Mouse (Mus musculus) erythroid progenitor cell, adult 5-6 weeks (primary cell): ENCODE measurements around the gene Trabd2b. TPM values are rescaled to one million over a fixed set of nuclear protein-coding genes. Genes with fewer than 3 reads are reported as not detected.

Experiments
- ATAC-seq: replicated peaks from 2 replicates; pipeline ENCODE4 v1.8.0; 2016; ENCODE audit warnings: moderate number of reproducible peaks, mild to moderate bottlenecking, moderate TSS enrichment, inconsistent platforms; ENCODE audit not compliant: poor library complexity, low FRiP score, severe bottlenecking
- total RNA-seq, 2 experiments: library from RNA; stranded (forward) in 1 of 2; stranded (reverse) in 1 of 2; fragments of 150-400 nt in 1 of 2; fragments of 186-747, 209-891 nt in 1 of 2; gene quantifications; 2 replicates each; pipeline versions ENCODE4 v1.2.3 to v1.2.4; 2015 to 2017; ENCODE audit warnings: low replicate concordance in 2 of 2

The Trabd2b gene
- total RNA-seq, 2 experiments from 2014 or later = not detected

DNA sequence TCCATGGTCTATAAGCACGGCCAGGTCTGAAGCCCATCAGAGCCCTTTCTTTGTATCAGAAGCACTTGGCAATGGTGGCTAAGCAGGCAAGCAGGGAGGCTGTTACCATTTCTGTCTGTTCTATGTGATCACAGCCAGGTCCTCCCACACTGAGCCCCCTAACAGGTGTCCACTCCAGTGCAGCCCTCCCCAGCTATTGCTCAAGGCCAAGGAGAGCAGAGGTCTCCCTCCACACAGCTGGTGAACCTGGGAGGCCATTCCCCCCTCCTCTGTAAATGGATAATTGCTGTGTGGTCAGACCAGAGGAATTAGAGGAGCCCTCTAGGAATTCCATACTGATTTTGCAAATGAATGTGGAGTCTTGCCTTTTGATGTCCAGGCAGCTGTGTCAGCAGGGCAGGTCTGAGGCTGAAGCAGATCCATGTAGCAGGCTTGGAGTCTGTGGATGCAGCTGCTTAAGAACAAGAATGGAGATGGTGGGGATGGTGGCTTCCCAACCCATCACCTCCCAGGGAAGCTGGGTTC, 161.6 kb downstream of the Trabd2b start:
- ATAC-seq = no peak

DNA sequence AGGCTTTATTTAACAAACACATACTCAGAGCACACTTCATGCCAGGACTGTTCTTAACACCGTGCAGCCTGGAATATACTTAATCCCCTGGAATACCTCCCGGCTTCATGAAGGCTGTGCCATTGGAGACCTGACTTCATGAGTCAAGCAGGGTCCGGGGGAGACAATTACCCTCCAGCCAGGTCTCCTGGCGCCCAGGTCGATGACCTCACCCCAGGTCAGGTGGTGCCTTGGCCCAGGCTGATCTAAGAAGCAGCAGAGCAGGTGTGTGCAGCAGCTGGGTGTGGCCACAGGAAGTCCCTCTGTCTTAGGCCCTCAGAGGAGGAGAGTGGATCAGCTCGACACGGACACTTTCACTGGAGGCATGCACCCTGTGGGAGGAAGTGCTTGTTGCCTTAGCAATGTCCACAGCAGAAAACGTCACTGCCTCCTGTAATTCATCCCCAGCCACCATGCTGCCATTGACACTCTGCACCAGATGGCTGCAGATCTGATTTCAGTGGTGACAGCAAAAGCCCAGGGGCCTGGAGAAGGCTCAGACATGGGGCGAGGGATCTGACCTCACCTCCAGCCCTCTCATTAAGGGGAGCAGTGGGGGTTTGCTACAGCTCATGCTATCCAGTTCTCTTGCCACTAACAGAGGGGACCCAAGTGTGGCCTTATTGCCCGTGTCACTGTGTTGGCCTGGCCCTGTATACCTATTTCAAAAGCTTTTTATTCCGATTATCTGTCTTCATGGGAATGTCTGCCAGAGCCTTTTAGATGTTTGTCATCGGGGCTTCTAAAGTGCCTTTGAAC, 171.8 kb downstream of the Trabd2b start:
- ATAC-seq = no peak

DNA sequence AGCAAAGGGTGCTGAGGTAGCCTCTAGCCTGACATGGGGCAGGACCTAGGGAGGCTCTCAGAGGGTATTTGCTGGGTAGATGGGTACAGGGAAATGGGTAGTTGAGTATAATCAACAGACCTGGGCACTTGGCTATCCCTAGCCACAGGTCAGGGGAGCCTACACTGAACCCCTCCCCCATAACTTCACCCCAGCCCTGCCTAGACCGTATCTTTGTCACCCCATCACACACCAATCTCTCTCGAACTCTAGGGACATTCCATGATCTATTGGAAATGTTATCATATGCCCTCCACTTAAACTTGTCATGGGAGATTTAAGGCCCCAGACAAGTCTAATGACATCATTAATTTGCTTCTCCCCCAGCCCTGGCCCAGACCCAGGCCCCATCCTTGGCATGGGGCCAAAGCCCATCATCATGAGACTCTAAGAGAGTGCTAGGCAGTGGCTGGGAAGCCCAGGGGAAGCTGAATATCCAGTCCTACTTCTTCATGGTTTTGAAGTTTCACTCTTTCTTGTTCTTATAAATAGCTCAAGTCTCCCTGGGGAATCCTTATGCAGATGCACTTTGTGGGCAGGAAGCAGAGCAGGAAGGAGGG, 177.1 kb downstream of the Trabd2b start:
- ATAC-seq = no peak

DNA sequence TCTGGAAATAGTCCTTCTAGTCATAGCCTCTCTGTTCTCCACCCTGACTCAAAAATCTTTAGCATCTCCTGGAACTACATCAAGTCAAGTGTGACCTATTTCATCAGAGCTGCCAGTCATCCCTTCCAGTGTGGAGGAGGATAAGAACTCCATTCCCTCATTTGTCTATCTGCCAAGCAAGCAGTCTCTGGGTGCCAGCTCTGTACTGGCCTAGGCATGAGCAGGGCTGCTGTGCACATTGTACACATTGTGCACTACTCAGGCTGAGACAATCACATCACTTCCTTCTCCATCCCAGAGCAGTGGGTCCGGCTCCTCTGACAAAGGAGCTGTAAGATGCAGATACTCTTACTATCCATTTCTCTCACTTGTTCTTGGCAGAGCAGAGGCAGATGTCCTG, 178.2 kb downstream of the Trabd2b start:
- ATAC-seq = no peak

DNA sequence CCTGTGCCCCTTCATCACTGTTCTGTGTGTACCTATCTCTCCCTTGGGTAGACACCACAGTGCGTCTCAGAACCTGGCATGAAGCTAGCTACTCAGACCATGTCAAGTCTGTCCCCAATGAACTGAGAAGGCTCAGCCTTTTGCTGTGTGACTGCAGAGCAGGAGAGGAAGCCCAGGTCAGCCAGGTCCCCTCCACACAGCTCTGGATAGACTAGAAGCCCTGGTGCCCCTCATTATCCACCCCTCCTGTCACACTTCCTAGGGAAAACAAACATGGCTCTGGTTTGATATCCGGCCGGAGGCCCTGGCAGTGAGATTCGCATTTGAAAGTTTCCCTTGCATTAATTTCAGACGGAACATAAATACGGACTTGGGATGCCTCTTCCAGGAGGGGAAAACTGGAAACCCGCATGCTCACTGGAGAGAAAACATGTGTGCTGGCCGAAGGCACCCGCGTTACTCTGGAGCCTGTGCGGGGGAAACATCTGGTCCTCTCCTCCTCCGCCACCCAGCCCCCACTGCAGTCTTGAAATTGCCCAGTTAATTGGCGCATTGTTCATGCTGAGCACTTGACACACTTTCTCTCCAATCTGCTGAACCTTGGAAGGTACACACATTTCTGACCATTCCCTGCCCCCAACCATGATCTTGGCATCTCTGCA, 187.2 kb downstream of the Trabd2b start:
- no peak for ATAC-seq

DNA sequence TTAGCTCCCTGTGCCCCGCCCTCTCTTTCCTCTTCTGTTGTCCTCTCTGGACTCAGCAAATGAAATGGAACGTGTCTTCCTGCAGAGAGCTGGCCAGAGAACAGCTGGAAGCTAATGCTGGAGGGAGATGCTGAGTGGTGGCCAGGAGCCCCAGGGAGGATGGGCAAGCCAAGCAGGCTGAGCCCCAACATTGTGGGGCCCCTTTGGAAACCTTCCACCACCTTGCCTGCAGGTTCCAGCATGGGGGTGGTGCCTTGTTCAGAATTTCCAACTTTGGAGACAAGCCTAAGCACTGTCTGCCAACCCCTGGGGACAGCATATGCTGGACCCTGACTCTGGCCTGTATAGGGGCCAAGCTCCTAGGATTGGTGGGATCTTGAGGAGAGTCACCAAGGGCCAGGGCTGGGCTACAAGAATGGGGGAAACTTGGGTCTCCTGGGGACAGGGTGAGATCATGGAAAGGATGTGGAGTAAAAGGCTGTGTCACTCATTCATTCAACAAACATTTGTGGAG, 188.7 kb downstream of the Trabd2b start:
- no peak for ATAC-seq

DNA sequence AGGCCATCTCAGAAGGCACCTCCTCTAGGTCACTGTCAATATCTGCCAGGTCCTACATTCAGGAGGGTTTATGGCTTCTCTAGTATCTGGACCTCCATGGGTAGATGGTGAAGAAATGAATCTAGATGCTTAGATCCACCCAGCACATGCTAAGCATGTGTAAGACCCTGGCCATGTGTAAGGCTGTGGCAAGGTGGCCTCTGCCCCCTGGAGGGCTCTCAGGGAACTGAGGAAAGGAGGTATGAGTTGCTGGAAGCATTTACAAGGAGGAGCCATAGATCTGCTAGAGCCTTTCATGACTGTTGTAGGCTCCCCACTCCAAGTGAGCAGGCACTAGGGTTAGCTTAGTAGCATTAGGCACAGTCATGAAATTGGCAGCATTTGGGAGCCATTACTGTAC, 192.6 kb downstream of the Trabd2b start:
- ATAC-seq = no peak

DNA sequence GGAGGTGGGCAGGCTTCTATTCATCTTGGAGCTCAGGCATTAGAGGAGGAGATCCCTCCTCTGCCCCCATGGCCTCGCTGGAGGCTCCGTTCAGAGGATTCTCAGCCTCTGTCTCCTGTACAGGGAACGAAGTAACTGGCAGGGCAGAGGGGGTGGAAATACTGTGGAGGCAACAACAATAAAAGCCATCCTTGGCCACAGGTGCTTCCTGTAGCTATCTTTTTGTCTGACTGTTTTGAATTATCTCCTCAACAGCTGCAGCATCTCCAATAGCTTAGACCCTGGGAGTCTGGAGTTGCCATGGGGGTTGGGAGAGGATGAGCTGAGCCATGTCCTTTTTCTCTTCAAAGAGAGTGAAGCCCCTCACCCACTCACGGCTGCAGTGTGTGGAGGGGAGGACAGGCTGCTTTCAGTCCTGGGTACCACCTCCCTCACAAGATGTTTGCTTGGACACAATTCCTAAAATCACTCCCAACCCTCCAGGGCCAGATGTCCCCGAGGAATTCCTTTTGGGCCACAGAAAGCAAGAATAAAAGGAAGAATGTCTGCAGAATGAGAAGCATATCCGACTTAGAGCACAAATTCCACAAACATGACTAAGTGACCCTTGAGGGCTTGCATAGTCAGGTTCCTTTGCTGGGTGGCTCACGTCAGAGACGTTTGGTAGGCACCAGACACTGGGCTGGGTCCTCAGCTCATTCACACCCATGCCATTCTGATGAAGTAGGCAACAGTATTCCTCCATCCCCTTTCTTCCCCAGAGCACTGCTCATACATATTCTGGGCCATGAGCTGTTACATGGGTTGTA, 194.9 kb downstream of the Trabd2b start:
- ATAC-seq = no peak

DNA sequence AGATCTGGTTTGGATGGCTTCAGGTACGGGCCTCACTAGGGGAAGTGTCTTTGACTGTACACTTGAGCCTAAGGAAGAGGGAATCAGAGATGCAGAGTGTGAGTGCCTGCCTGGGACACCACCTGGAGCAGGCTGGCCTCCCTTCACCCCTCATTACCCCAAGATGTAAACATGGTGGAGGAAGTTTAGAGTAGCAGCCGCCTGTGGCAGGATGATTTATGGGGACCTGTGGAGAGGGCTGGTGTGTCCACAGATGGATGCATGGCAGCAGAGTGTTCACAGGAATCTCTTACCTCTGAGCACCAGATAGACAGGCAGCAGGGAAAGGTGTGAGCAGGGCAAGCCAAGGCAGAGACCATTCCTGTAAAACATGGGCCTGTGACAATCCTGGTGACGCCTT, 199.1 kb downstream of the Trabd2b start:
- ATAC-seq = no peak

DNA sequence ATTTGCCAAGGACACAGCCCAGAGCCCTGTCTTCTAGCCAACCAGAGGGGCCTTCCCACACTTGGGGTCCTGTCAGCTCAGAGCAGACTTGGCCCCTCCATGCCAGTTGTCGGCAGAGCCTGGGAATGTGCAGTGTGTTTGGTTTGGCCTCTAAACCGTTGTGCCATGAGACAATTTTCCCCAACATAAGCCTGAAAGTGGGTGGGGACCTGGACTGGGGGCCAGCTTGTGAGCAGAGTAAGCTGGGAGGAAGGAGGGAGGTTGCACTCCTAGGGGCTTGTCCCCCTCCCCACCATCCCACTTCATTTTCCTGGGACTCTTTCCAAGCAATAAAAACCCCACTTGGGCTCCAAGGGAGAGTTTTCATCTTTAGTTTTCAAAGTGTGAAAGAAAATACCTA, 201.3 kb downstream of the Trabd2b start:
- ATAC-seq = no peak

DNA sequence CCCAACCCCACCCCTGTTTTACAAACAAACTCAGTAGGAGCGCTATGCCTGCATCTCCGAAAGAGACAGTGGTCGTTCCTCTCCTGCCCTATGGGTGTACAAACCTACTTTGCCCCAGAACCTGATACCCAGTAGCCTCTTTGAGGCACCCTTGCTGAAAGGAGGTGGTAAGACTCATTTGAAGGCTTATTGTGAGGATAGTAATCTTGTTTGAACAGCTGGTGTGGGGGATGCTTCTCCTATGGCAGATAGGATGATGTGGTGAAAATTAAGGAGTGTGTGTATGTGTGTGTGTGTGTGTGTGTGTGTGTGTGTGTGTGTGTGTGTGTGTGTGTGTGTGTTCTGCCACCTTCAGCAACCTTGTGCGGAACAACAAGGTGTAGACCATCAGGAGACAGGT, 202.8 kb downstream of the Trabd2b start:
- ATAC-seq = no peak

DNA sequence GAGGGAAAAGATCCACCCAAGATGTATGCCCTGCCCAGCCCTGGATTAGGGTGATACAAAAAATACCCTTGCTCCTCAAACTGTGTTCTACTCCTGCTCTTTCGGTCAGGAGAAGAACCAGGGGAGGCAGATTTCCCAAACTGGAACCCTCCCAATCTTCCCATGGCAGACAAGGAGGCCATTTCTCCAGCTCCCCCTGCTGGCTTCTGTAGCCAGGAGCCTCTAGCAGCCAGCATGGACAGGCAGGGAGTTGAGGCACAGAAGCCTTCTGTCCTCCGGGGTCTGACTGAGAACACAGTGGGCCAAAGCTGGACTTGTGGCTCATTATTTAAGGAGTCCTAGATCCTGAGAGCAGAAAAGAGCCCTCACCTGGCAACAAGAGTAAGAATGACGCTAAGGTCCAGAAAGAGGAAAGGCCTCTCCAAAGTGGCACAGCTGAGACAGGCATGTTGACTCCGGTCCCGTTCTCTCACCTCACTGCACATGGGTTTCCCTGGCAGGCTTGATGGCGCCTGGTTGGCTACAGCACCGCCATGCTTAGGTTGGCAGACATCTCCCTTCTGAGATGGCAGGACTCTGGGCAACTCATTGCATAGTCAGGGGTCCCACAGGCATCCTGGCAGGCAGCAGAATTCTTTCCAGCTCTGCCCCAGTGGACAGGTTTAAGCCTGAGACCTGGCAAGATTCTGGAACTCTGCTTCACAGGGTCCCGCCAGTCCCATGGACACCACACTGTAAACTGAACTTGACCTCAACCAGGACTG, 204.8 kb downstream of the Trabd2b start:
- ATAC-seq = no peak

DNA sequence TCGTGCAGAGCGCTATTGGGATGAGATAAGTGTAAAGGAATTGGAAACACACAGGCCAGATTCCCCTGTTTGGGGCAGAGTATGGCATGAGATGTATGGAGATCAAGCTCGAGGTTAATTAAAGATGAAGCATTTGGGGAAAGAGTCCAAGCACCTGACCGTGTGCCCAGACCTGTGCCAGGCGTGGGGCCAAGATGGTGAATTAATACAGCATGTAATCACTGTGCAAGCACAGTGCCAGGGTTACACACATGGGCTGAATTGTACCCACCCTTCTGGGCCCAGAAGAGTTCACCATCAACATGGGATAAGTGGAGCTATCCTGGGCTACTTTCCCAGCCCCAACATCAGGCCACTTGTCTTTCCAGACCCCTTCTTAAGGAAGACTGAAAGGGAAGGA, 205.5 kb downstream of the Trabd2b start:
- ATAC-seq = no peak

DNA sequence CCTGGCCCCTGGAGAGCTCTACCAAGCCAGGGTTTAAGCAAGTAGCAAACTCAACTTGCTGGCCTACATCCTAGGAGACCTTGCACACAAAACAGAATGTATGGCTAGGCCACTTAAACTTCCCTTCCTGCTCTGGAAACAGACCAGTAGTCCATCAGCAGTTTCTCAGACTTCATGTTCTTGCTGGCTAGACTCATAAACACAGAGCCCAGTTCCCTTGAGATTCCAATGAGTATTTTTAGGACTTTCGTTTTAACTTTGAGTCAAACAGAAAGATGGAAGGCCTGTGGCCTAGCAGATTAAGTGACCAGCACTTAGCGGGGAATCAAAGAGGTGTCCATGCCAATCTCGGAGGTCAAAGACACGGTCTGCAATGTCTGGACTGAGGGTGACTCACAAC, 206.3 kb downstream of the Trabd2b start:
- ATAC-seq = no peak

DNA sequence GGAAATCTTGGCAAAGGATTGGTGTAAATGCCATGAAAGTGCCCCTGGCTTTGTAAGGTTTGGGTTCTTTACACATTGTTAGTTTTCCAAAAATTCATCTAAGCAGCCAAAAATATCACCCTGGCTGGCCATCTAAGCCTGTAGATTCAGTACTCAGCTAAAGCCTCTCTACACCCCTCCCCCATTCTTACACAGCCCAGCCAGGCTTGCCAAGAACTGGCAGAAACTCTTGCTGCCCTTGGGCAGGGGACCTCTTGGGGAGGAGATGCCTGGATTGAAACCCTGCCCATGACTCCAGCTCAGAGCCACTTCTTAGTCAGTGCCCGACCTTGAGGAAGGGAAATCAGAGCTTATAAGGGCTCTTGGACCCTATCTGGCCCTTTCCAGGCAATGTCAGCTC, 207.6 kb downstream of the Trabd2b start:
- no peak for ATAC-seq

DNA sequence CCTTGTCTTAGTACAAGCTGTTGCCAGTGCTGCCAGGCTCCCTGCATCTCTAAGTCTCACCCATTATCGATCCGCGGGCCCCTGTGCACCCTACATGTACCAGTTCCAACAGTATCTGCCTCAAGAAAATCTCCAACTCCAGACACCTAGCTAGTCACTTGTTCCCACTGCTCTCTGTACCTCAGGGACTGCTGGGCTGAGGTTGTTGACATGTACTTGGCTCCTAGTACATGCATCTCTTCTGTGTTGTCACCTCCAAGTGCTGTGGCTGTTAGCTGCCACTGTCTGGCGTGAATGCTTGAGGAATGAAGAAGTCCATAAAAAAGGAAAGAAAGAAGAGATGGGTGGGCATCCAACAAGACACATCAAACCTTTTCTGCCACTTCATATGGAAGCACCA, 209.2 kb downstream of the Trabd2b start:
- ATAC-seq = no peak

DNA sequence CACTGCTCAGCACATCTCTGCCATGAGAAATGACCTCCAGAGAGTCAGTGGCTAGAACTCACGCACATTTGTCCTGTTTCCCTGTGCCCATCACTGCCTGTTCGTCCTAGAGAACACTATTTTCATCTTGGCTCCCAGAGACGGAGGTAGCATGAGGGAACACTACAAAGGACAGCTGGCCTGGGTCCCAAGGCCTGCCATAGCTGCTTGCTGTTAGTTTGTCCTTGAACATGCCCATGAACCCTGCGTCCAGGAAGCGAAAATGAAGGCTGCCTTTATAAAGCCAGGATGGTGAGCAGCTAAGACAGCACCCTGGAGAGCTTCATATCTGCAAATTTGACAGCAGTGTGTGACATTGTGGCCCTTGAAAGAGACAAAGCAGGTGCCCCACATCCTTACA, 216.4 kb downstream of the Trabd2b start:
- ATAC-seq = no peak

DNA sequence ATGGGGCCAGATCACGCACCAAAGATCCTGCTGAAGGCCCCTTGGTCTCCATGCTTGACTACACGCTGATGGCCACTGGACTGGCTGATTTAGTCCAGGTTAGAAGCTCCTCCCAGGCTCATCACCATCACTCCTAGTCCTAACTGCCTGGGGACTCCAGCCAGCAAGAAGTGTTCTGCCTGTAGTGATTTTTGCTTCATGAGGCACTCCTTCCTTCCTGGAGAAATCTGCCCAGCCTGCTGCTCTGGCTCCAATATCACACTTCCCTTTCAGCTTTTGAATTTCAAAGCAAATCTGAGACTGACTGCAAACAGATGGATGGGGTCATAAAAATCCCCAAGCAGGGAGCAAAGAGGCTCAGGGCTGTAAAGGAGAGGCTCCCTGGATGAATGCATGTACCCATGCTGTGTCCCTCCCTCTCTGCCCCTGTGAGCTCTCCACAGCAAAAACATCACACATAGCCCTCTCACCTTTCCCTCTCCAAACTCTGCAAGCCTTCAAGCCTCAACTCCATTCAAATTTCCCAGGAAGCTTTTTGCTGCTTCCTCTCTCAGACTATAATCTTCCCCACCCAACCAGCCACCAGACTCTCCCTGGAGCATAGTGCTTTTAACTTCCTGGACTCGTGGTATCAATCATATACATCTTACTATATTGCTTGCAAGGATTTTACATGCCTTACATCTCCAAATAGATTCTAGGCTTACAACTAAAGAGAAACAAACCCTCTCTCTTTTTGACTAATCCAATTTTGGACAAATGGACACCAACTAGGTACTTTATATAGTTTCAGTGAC, 217.8 kb downstream of the Trabd2b start:
- no peak for ATAC-seq
